Mouse (Mus musculus): ENCODE measurements at regions not wholly inside any gene's neighbourhood (a gene's known extent, or its start where the extent isn't known, plus 50 kb on each side); places are given as distances from the start of the nearest gene placed in this dataset.

- TF ChIP-seq POLR2A (IDR thresholded peaks at IDR 0.05; ENCODE audit: borderline replicate concordance, extremely low read depth, insufficient read depth, insufficient read length, poor library complexity, severe bottlenecking) (no peak), CTCF (IDR thresholded peaks at IDR 0.05; ENCODE audit: borderline replicate concordance, extremely low read depth, insufficient read depth, insufficient read length) (no peak)
Observed at GRCm38 (mm10) chr3:155409867-155410266, 316.6 kb downstream of the Lrriq3 start.

Measured in brain, embryonic 14.5 days (tissue).